Mouse (Mus musculus) CH12.LX (cell line): ENCODE data around the gene Cox16.

Experiments
- KAT2A ChIP-seq: IDR thresholded peaks from 2 replicates; pipeline ENCODE4 v1.6.1; 2012; ENCODE audit warnings: low read length, improper control_type of control experiment, inconsistent platforms; ENCODE audit not compliant: insufficient replicate concordance
- MYC ChIP-seq: IDR thresholded peaks from 2 replicates; pipeline ENCODE4 v1.6.1; 2011; ENCODE audit warnings: low read depth, mild to moderate bottlenecking, improper control_type of control experiment, low read length
- ZNF384 ChIP-seq: IDR thresholded peaks from 2 replicates; pipeline ENCODE4 v1.6.1; 2012; ENCODE audit warnings: low read depth, low read length, improper control_type of control experiment, inconsistent platforms

- peak; percentile 56 for TF ChIP-seq MYC
- TF ChIP-seq KAT2A = no peak
- TF ChIP-seq ZNF384 = no peak
These were observed 715 bp downstream of the Cox16 start for GRCm38 (mm10) chr12:81484212-81484611.
